Mouse (Mus musculus) ovary, postnatal 36 days (tissue): ENCODE results near the gene Med22.
"Not testable (repeated sequence)": the region's sequence is repeated elsewhere in the genome, so short reads cannot be mapped to it uniquely, and the experiment has no call there.

Experiments
- DNase-seq: peaks from one replicate; pipeline ENCODE4 v3.0.0; 2022; ENCODE audit warnings: low spot score, mixed read lengths

Gene Med22

GRCm38 (mm10) chr2:26916738-26917137 is 6.3 kb upstream of the Med22 start:
- no peak for DNase-seq

GRCm38 (mm10) chr2:26915927-26916728 is 5.7 kb upstream of the Med22 start, which contains the start of the genes Surf2 and Surf1:
Gene Surf2 (plus strand): TSS chr2:26916367.
Gene Surf1 (minus strand): TSS chr2:26916530.
- DNase-seq: peak; percentile 77

GRCm38 (mm10) chr2:26914148-26914941 is 3.9 kb upstream of the Med22 start:
- no peak for DNase-seq

- DNase-seq: no peak
These were observed 3.1 kb upstream of the Med22 start for GRCm38 (mm10) chr2:26913416-26914147.

DNA sequence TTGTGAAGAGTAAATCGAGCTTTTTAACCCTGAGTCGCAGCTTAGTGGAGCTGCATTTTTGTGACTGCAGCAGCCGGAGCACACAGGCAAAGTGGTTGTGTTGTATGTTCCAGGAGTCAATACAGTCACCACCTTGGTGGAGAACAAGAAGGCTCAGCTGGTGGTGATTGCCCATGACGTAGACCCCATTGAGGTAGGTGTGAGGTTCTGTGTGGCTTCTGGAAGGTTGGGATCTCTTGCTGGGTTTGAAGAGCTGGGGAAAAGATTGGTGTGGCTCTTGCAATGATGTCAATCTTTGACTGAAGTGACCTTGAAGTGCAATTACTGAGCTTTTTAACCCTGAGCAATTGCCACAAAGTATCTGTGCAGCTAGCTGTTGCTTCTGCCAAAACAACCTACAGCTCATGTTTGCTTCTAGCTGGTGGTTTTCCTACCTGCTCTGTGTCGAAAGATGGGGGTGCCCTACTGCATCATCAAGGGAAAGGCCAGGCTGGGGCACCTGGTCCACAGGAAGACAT is 1.8 kb upstream of the Med22 start:
- DNase-seq: no peak

DNA sequence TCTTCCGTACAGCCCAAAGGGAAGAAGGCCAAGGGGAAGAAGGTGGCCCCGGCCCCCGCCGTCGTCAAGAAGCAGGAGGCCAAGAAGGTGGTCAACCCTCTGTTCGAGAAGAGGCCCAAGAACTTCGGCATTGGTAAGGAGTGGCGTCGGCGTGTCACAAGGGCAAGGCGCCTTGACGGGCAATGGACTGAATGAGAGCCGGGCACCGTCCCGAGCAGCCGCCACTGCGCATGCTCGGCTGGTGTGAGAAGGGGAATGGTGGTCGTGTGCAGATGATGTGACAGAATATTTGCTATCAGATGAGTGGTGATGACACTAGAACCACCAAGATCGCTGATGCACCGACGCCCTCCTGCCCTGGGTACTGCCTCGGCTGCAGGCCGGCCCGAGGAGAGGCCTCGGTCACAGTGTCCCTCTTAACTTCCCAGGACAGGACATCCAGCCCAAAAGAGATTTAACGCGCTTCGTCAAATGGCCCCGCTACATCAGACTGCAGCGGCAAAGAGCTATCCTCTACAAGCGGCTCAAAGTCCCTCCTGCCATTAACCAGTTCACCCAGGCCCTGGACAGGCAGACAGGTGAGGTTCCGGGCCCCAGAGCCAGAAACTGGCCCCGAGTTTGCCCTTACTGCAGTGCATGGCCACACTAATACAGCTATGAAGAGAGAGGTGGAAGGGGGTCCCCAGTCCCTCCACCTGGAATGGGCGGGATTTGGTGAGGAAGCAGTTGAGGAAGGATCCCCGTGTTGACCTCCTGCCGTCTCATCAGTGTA is 703 bp upstream of the Med22 start:
- DNase-seq: peak; percentile 63

DNA sequence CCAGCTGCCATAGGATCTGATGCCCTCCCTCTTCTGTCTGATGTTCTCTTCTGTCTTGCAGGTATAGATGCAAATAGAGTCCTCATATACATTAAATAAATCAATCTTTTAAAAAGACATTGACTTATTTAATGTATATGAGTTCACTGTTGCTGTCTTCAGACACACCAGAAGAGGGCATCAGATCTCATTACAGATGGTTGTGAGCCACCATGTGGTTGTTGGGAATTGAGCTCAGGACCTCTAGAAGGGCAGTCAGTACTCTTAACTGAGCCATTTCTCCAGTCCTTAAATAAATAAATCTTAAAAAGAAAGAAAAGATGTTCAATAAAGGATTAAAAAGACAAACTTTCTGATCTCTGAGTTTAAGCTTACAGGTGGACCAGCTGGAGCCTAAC is 1.1 kb downstream of the Med22 start:
- no peak for DNase-seq

- no peak for DNase-seq
These were observed 1.6 kb downstream of the Med22 start for GRCm38 (mm10) chr2:26908710-26909386.

DNA sequence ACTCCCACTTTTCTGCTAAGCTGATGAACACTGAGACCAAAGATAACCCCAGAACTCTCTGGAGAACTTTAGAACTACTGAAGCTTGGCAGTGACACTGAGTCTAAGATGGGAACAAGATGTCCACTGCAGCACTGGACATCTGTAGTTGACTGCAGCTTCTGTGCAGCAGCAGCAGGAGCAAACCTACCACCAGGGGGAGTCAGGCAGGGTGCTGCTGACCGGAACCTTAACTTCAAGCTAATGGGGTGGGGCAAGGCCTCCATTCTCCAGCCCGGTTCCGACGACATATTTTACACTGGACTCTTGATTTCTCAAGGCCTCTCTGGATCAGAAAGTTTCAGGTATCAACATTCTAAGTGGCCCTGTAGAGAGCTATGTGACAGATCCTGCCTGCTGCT is 3.4 kb downstream of the Med22 start:
- DNase-seq: no peak

GRCm38 (mm10) chr2:26906431-26906830 is 4.0 kb downstream of the Med22 start:
- no peak for DNase-seq

DNA sequence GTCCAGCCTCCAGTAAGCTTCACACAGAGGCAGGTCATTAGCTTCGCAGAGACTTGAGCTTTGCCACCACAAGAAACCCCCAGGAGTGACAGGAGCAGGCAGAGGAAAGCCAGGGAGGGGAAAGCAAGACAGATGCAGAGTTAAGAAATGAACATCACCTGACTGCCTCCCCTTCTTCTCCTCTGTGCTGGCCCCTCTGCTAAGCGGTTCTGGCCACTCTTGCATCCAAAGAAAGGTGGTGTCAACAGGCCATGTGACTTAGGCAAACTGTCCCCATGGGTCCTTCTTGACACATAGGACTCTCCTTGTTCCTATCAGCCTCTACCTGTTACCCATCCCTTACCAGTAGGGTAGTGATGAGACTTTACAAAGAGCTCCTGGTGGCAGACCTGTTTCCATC is 4.5 kb downstream of the Med22 start:
- DNase-seq: no peak

DNA sequence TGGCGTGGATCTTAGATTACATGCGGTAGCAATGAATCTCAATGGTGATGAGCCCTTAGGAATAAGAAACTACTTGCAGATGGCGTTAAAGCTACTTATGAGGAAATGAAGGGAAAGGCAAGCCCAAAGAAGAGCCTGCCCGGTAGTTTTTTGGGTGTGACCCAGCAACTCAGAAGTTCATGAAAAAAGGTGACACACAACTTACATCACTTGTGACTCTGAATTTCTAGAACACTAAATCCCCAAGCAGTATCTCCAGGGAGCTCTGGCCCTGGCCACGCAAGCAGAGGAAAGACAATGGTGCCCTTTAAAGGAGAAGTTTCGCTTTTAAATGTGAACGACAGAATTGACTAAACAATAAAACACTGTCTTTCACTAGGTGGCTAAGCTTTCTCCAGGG is 7.2 kb downstream of the Med22 start:
- DNase-seq: peak; percentile 3

DNA sequence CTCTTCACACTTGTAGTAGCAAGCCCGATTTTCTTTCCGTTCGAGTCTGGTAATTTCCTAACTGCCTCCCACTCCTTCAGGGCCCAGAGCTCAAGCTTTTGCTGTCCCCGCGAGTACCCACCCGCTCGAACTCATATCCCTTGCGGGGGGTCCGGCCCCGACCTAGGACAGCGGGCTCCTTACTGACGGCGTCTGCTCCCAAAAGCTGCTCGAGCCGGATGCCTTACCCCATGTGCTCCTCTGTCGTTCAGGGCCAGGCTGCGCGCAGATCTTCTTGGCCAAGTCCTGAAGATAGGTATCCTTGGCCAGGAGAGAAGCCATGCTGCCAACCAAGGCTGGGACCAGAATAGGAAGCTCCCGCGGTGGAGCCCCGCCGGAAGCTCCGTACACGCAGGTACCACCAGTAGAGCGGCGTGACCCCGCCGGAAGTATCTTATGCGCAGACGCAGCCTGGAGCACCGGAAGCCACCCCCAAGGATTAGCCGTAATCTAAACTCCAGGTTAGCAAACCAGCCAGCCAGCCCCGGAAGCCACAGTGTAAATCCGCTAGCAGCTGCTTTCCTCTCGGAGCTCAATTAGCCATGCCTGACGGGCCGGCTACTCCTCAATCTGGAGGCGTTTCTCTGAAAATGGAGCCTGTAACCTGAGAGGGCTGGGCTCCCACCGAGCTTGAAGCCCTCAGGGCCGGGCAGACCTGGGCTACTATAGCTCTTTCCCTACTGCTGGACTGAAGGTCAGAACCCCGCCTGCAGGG is 7.8 kb downstream of the Med22 start, which contains the start of gene Surf6:
Surf6 (minus strand) TSS at position 413 of the 754 bp plus-strand sequence.
- peak; percentile 93 for DNase-seq

DNA sequence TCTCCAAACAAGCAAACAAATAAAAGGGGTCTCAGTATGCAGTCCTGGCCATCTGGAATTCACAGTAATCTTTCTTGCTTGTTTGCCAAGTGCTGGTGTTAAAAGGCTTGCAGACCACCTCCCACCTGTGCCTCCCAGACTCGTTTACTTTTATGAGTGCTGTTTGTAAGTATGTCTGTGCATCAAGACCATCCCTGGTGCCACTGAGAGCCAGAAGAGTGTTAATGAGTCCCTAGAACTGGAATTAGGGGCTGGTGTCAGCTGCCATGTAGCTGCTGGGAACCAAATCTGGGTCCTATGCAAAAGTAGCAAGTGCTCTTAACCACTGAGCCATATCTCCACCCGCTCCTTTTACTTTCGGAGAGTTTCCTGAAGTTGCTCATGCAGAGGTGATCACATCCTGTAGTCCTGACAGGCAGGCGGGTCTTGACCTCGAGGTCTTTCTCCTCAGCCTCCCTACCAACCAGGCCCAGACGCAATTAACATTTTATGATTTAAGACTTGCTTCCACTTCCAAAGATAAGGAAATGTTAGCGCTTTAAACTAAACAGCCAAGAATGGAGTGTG is 8.6 kb downstream of the Med22 start:
- peak; percentile 1 for DNase-seq

DNA sequence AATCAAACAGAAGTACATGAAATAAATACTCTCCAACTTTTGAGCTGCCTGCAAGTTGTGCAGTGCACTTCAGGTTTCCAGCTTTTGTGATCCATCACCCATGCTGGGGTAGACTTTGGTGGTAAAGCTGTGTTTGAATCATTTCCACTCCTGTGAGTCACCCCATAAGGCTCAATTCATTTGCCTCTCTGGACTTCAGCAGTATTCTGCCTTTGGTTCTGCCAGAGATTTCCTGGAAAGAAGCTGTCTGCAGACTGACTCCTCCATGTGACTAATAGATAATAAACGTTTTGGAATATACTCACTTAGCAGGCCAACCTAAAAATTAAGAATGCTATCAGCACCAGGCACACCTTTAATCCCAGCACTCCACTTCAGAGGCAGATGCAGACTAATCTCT is 9.7 kb downstream of the Med22 start:
- DNase-seq: no peak

DNA sequence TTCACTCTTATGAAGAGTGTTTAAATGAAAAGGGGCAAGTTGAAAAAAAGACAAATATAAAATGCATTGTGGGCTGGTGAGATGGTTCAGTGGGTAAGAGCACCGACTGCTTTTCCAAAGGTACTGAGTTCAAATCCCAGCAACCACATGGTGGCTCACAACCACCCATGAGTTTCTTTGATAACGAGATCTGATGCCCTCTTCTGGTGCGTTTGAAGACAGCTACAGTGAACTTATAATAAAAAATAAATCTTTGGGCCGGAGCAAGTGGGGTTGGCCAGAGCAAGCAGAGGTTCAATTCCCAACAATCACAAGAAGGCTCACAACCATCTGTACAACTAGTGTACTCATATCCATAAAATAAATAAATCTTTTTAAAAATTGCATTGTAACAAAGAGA is 14.6 kb downstream of the Med22 start:
- no peak for DNase-seq

DNA sequence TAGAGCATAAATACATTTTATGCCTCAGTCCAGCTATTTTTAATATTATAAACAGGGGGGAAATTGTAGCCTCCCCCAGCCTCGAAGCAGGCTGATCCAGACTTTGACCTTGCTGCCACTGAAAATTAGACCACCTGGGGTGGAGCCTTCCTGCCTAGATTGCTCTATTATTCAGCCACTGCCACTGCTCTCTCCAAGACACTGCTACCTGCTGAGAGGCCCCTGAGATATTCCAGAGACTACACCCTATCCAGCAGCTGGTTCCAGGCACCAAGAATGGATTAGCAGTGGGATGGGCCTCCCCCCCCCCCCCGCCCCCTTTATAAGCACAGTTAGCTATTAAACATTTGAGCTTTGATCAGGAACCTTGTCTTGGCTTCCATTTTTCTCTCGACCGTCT is 24.3 kb downstream of the Med22 start:
- not testable (repeated sequence) for DNase-seq

- DNase-seq: not testable (repeated sequence)
These were observed 24.9 kb downstream of the Med22 start for GRCm38 (mm10) chr2:26885541-26885940.

DNA sequence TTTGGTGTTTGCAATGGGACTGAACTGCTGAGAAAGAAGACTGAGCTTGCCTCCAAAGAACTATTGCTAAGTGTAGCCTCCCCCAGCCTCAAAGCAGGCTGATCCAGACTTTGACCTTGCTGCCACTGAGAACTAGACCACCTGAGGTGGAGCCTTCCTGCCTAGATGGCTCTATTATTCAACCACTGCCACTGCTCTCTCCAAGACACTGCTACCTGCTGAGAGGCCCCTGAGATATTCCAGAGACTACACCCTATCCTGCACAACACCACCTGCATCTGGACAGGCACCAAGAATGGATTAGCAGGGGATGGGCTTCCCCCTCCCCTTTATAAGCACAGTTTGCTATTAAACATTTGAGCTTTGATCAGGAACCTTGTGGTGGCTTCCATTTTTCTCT is 31.9 kb downstream of the Med22 start:
- no peak for DNase-seq

DNA sequence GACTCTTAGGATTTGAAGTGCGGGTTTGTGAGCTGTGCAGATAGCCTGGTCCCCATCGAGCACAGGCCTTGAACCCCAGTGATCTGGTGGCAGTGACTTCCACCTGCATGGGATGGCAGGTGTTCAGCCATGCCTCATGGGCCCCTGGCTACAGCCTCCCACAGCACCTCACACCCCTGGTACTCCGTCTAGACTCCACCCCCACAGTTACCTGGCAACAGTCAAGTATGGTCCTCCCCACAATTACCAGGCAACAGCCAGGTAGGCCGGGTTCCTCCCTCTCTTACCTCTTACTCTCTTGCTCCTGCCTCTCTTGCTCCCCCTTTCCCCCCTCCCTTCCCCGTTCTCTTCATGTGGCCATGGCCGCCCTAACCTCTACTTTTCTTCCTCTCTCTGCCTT is 39.8 kb downstream of the Med22 start:
- DNase-seq: no peak
